Mouse (Mus musculus) colon, adult 2 months (tissue): ENCODE results near the gene Npy5r. TPM values are rescaled to one million over a fixed set of nuclear protein-coding genes. Genes with fewer than 3 reads are reported as not detected.

Experiments used
- polyA plus RNA-seq: library from polyadenylated mRNA; depleted of rRNA; stranded (reverse); fragments of >200 nt; gene quantifications from 2 replicates; pipeline ENCODE4 v1.2.3, GENCODE M21; 2012; rRNA removed

The Npy5r gene
- polyA plus RNA-seq: 0.05 TPM in 1 of 2 replicates, not detected in the other

GRCm38 (mm10) chr8:66687511-66688329 is at the start of gene Npy5r:
Gene Npy5r, minus strand, starts transcription at chr8:66688128.

GRCm38 (mm10) chr8:66696970-66697843 is 9.3 kb upstream of the Npy5r start, which contains the start of gene Npy1r:
Gene Npy1r, plus strand, starts transcription at chr8:66697192.

Other genes with a start within 250 kb of the Npy5r start
- gene Tma16, start 201.6 kb downstream of the Npy5r start, polyA plus RNA-seq: 1.3 and 1.4 TPM in 2 replicates
- gene Tktl2, start 176.4 kb downstream of the Npy5r start, polyA plus RNA-seq: not detected in 2 replicates
- gene Npy1r, start 9.1 kb upstream of the Npy5r start, polyA plus RNA-seq: 3.0 and 3.4 TPM in 2 replicates
- 6.0 and 6.3 TPM in 2 replicates for gene Naf1, start 172.1 kb upstream of the Npy5r start, polyA plus RNA-seq